Mouse (Mus musculus): ENCODE data around the gene Gm49425. TPM values are rescaled to one million over a fixed set of nuclear protein-coding genes. Genes with fewer than 3 reads are reported as not detected.
"Not testable (repeated sequence)": the region's sequence is repeated elsewhere in the genome, so short reads cannot be mapped to it uniquely, and the experiment has no call there.

Gm49425 gene
- total RNA-seq (2022): not detected

- not testable (repeated sequence) for DNase-seq (ENCODE audit: low spot score)
These were observed at the start of gene Gm49425 for GRCm38 (mm10) chr15:101517161-101517560. Gene Gm49425, minus strand, starts transcription at chr15:101517261.

- DNase-seq (ENCODE audit: low spot score): no peak
These were observed 45.8 kb upstream of the Gm49425 start, which contains the start of gene Krt90 for GRCm38 (mm10) chr15:101562850-101563249. Gene Krt90, minus strand, starts transcription at chr15:101562950.

GRCm38 (mm10) chr15:101558034-101558646 is 41.1 kb upstream of the Gm49425 start:
- no peak for DNase-seq (ENCODE audit: low spot score)

DNA sequence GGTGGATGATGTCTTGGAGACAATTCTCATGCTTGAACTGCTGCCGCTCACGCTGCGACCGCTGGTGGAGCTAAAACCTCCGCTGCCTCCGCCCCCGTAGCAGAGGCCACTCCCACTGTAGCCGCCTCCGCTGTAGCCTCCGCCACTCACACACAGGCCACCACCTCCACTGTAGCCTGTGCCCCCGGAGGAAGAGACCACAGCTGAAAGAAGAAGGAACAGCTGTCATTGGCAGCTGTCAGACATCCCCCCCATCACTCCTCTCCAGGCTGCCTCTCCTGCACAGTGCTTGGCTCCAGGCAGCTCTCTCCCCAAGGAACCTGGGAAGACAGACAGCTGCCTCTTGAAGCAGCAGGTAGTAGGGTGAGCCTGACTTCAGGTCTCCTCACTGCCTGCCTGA is 36.1 kb upstream of the Gm49425 start:
- DNase-seq (ENCODE audit: low spot score): no peak

DNA sequence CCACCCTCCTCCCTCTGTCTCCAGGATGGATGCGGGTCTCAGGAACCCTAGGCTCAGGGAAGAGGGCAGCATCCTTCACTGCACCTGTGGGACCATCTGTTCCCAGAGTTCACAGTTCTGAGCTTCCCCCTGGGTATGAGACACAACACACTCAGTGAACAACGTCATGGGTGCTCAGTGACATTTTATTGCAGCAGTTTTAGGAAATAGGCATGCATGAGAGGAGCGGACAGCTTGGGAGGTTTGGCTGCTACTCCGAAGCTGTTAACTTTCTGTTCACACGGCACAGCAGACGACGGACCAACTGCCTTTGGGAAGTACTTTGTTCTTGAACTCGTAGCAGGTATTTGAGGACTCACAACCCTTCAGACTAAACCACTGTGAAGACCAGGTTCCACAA is 35.1 kb upstream of the Gm49425 start:
- no peak for DNase-seq (ENCODE audit: low spot score)

DNA sequence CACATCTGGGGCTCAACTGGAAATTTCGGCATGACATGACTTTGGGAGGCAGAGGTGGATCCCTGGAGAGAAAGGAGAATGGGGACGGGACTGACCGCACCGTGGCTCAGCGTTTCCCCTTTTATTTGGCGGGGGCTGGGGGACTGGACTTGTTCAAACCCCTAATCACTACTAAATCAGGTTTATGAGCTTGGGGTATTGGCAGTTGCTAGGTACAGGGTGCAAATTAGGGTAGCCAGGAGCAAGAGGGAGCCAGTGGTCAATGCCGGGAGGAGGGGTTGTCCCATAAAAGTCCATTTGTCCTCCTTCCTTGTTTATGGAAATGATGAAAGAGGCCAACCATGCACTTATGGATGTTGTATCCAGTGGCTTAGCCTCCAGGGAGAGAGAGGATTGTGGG is 33.5 kb upstream of the Gm49425 start, which contains the start of gene Krt82:
TSS of gene Krt82 (minus strand) at position 101 of the 400 bp plus-strand sequence.
- DNase-seq (ENCODE audit: low spot score): no peak

DNA sequence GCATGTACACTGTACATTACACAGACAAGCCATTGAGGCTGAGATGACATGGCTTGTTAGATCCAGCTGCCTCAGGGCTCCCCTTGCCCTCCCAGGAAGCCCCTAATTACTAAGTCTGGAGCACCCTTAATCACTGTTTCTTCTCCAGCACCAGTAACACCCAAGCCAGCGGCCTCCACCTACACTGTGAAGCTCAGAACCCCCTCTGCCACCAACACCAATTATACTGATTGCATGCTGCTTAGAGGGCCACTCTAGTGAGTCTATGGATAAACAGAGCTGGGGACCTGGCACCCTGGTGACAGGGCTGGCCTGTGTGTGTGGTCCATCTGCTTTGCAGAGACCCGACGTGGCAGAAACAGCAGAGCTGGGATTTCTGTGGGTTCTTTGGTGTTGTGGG is 27.4 kb upstream of the Gm49425 start:
- DNase-seq (ENCODE audit: low spot score): no peak

GRCm38 (mm10) chr15:101542543-101542942 is 25.5 kb upstream of the Gm49425 start:
- DNase-seq (ENCODE audit: low spot score): no peak

DNA sequence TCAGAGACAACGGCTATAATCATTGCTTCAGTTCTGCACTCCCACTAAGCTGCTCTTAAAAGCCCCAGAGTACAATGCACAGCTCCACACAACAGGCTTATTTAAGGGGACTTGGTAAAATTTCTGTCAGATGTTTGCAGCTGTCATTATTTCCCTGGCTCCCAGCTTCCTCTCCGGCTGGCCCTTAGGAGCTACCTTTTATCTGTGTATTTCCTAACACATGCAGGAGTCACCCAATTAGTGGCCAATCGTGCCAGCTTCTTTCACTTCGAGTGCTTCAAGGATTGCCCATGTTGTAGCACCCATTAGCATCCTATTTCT is 21.5 kb upstream of the Gm49425 start:
- DNase-seq (ENCODE audit: low spot score): peak; percentile 6

- DNase-seq (ENCODE audit: low spot score): no peak
These were observed 21.0 kb upstream of the Gm49425 start for GRCm38 (mm10) chr15:101537864-101538579.

DNA sequence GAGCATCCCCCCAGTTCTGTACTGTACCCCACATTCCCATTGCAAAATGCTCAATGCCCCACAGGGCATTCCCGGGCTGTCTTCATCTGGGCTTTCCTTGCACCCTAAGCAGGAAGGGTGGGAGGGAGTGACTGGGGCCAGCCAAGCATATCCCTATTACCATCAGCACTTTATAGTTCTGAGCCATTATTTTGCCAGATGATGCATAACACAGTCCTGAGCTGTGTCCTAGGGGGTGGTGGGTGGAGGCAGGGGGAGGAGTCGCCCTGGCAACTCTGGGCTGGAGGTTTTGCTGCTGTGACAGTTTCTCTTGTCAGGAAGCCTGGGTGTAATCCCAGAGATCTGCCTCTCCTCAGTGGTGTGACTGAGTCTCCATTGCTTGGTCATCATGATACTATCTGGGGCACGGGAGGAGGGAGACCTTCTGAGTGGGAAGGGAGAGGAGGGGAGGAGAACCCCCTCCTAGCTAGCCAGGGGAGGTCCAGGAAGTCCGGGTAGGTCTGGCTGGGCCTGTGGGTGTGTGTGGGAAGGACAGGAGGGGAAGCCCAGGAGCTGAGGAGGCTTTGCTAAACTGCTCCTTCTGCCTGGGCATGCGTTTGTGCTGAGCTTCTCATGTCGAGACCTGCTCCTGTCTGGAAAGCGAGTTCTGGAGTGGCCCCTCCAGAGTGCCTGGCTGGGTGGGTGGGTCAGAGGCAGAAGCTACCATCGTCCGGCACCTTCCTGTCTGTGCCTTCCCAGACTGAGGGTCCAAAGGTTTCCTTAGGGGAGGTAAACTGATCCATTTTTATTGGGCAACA is 19.2 kb upstream of the Gm49425 start:
- no peak for DNase-seq (ENCODE audit: low spot score)

DNA sequence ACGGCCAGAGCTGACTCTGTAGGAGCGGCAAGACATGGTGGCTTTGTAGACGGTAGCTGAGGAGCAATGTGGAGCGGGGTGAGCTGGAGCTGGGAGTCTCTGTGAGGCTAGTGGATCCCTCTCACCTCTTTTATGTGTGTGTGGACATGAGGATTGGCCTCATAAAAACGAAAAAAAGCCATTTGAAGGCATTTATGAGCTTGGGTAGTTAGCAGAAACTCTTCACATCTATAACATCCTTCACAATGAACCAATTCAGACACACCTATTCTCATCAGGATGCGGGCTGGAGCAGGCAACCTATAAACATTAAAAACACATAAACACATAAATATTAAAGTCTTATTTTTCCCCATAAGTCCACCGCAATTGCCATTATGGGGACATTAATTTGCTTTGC is 15.7 kb upstream of the Gm49425 start, which contains the start of gene Krt84:
TSS of gene Krt84 (minus strand) at position 101 of the 400 bp plus-strand sequence.
- no peak for DNase-seq (ENCODE audit: low spot score)

- no peak for DNase-seq (ENCODE audit: low spot score)
These were observed 5.6 kb upstream of the Gm49425 start for GRCm38 (mm10) chr15:101522556-101523232.

DNA sequence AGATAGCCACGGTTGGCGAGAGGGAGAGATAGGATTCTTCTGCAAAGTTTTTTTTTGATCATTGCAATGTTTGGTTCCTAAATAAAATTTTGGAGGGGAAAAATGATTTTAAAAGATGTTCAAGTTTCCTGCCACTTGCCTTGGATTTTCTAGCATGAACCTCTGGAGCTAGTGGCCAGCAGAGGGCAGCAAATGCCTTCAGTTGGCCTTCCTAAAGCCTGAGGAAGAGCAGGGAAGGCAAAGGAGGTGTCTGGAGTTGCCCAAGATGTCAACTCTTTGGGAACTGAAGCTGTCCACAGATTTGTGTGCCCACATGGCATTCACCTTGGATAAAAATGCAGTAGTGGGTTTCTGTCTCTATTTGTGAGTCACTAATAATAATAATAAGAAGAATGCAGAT is 2.7 kb upstream of the Gm49425 start:
- peak; percentile 54 for DNase-seq (ENCODE audit: low spot score)

GRCm38 (mm10) chr15:101508247-101508646 is 8.8 kb downstream of the Gm49425 start:
- DNase-seq (ENCODE audit: low spot score): no peak

DNA sequence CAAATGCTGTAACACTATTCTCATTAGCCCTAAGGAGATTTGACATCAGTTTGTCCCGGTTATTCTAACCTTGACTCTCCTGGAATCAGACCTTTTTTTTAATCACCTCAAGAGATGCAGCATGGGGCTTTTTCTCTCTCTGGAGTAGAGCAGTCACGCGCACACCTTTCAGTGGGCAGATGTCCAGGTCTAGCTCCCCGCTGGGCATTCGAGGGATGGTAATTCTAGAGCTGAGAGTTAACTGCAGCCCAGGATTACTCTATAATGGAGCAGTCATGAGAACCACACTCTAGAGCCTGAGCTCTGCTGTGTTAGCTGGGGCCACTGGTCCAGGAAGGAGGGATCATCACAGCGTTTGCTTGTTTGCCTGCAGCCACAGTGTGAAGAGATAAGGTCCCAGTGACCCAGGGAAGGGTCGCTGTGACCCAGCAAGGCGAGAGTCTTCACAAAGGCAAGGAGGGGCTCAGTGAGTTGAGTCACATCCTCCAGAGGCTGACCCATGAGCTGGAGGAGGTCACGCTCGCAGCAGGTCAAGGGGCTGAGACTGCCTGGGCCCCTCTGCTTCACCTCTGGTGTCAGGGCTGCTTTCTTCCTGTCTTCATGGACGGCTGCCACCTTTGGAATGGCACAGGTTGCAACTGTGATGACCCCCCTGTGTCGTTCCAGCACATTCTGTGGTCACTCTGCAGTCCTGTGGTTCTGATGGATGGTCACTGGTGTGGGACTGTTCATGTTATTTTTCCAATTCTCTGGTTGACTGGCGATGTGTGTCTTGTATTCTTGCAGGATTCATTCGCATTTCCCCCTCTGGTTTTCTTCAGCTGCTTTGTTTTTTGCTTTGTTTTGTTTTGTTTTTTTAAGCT is 9.9 kb downstream of the Gm49425 start:
- no peak for DNase-seq (ENCODE audit: low spot score)

DNA sequence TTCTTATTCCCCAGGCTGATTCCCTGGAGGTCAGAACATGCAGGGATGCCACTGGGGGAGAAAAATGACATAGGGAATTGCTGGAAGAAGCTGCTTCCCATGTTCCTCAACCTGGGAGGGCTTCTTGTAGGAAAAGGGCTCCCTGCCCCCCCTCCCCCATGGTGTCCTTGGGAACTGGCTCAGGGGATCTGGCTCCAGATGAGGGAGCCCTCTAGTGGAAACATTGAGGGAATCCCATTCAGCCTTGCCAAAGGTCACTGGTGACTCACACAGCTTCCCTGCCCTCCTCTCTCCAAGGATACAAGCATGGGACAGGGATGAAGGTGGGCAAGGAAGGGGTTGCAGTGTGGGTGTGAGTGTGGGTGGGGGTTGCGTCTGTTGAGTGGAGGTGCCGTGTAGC is 19.9 kb downstream of the Gm49425 start:
- DNase-seq (ENCODE audit: low spot score): peak; percentile 35

DNA sequence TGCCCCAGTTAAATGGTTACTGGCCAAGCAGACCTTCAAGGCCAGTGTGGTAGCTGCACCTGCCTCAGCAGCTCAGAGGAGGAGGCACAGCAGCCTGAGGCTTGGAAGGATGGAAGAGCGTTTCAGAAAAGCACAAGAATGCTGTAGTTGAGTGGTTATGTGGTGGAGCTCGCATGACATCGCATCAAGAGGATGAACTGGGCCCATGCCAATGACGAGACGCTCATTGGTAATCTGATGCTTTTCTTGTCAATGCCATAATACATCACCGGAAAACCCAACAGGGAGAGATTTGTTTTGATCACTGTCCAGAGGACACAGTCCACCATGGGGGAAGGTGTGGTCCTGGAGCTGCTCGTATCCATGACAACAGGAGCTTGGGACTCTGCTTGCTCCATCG is 21.8 kb downstream of the Gm49425 start:
- DNase-seq (ENCODE audit: low spot score): no peak

- DNase-seq (ENCODE audit: low spot score): no peak
These were observed 22.9 kb downstream of the Gm49425 start for GRCm38 (mm10) chr15:101494203-101494602.

DNA sequence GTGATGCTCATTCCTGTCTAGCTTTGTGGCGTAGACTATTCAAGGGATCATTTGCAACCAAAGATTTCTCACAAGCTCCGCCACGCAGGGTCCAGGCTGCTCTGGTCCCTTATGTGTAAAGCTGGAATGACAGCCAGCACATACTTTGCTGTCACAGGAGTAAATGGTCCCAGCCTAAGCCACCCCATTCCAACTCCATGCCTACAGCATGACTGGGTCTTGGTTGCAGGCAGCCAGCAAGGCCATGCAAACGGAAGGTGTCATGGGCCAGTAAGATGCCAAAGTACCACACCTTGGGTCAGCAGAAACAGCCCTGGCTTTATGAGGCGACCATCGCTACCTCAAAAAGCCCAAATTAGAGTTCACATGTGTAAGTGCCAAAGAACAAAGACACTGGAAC is 23.3 kb downstream of the Gm49425 start:
- no peak for DNase-seq (ENCODE audit: low spot score)

GRCm38 (mm10) chr15:101492718-101493117 is 24.3 kb downstream of the Gm49425 start:
- DNase-seq (ENCODE audit: low spot score): no peak

Data from heart, adult 8-10 months (tissue).